9 mouse cellular contexts compared by ENCODE assay signal in genomic region chr14:87215099-87215498, GRCm38 (mm10).
A peak's percentile ranks its signal among the peaks of the same experiment; 100 is the strongest.
DNase-seq lines count a peak whose midpoint lies in the region; ATAC-seq and TF ChIP-seq lines count a peak whose summit lies in the region.
"Had no signal": no experiment of that assay in that cellular context is flagged by ENCODE, and none has a peak within 500 bp of the region (broad histone marks: within the 10 kb centered on the region; RNA-seq: fewer than 3 reads in every experiment).

No protein-coding gene starts in this region.

- peaks cover 0 to 15% of the 10 kb centered on the region in 2 experiments; a peak in 2 of 4 replicates for H3K4me1 ChIP-seq in CH12.LX (ENCODE audit: control insufficient read depth in 1 of 2, insufficient read depth in 2 of 2)
- no peaks in the 10 kb centered on the region for H3K4me1 ChIP-seq in liver, embryonic 13.5 days (replicated peaks)
- no peaks in the 10 kb centered on the region for H3K4me1 ChIP-seq in neural tube, embryonic 13.5 days (replicated peaks)
- H3K4me1 ChIP-seq: limb, embryonic 12.5 days had no signal

- no peaks in the 10 kb centered on the region for H3K9me3 ChIP-seq in CH12.LX (replicated peaks; ENCODE audit: low read length)
- H3K9me3 ChIP-seq in liver, embryonic 13.5 days (replicated peaks), result no peaks in the 10 kb centered on the region
- H3K9me3 ChIP-seq in neural tube, embryonic 13.5 days, result no peaks in the 10 kb centered on the region
- H3K9me3 ChIP-seq: limb, embryonic 12.5 days had no signal

- no peak for TF ChIP-seq POLR2A in CH12.LX (IDR thresholded peaks at IDR 0.05; ENCODE audit: low read depth, low read length)

- no peaks in the 10 kb centered on the region for H3K36me3 ChIP-seq in CH12.LX (replicated peaks in 1 of 2; ENCODE audit: control insufficient read depth in 1 of 2, insufficient read depth in 1 of 2, low read length in 1 of 2)
- H3K36me3 ChIP-seq in liver, embryonic 13.5 days, result no peaks in the 10 kb centered on the region
- no peaks in the 10 kb centered on the region for H3K36me3 ChIP-seq in neural tube, embryonic 13.5 days
- H3K36me3 ChIP-seq: limb, embryonic 12.5 days had no signal

- TF ChIP-seq RAD21 in CH12.LX (IDR thresholded peaks at IDR 0.05; ENCODE audit: low read depth, low read length), result peak; percentile 97

- TF ChIP-seq CTCF in CH12.LX (conservative IDR thresholded peaks at IDR 0.05 in 1 of 2, IDR thresholded peaks at IDR 0.05 in 1 of 2; ENCODE audit: low read depth in 2 of 2, low read length in 2 of 2), result peak; percentile 79 to 90

- ATAC-seq in activated CD4-positive, CD25-positive, alpha-beta regulatory T cell, adult 4 months, result peak; percentile 54
- ATAC-seq in liver, embryonic 13.5 days (ENCODE audit: low read depth), result no peak
- peak; percentile 63; the same call in 1 of the 2 replicates for ATAC-seq in neural tube, embryonic 13.5 days (ENCODE audit: low read depth)

- dilution Hi-C loops in CH12.LX (cut with MboI; ENCODE audit: extremely low pct_ligation_motif_present, extremely low pct_unique_long_range_greater_than_20kb, low sequenced_read_pairs), result no loop called here

- intact Hi-C loops in heart, postnatal 10 days (cut with DNase I), result no loop called here

- H3K4me2 ChIP-seq in CH12.LX (ENCODE audit: insufficient read depth, low read depth, poor library complexity, severe bottlenecking), result no peak overlapping the region
- no peak overlapping the region for H3K4me2 ChIP-seq in liver, embryonic 13.5 days
- no peak overlapping the region for H3K4me2 ChIP-seq in neural tube, embryonic 13.5 days
- H3K4me2 ChIP-seq: limb, embryonic 12.5 days had no signal

- DNase-seq in CH12.LX (ENCODE audit: extremely low read depth), result peak; percentile 83
- DNase-seq in embryo, embryonic 10 days (ENCODE audit: low spot score), result peak; percentile 83
- peak; percentile 59 to 60 for DNase-seq in heart, postnatal 10 days
- DNase-seq in kidney, postnatal 36 days, result peak; percentile 51 to 83
- DNase-seq in liver, embryonic 13.5 days, result peak; percentile 3
- peak; percentile 5 to 11 for DNase-seq in thymus, postnatal 36 days

- in situ Hi-C loops in CH12.LX (cut with MboI; ENCODE audit: low pct_ligation_motif_present, low pct_unique_long_range_greater_than_20kb, low sequenced_read_pairs), result no loop called here

- TF ChIP-seq EP300 in CH12.LX (IDR thresholded peaks at IDR 0.05; ENCODE audit: low read length), result no peak

- no peak overlapping the region for H3K27ac ChIP-seq in CH12.LX (ENCODE audit: insufficient read depth, low read depth)
- no peak overlapping the region for H3K27ac ChIP-seq in liver, embryonic 13.5 days
- H3K27ac ChIP-seq in neural tube, embryonic 13.5 days (replicated peaks), result no peak overlapping the region
- H3K27ac ChIP-seq: limb, embryonic 12.5 days had no signal

- WGBS in liver, embryonic 13.5 days (ENCODE audit: insufficient replicate concordance), result 20% methylated on average over 2 of the region's 2 CpGs
- WGBS in neural tube, embryonic 13.5 days, result 34% methylated on average over 2 of the region's 2 CpGs

- H3K27me3 ChIP-seq in CH12.LX (replicated peaks), result no peaks in the 10 kb centered on the region
- no peaks in the 10 kb centered on the region for H3K27me3 ChIP-seq in liver, embryonic 13.5 days
- no peaks in the 10 kb centered on the region for H3K27me3 ChIP-seq in neural tube, embryonic 13.5 days
- H3K27me3 ChIP-seq: limb, embryonic 12.5 days had no signal

- no peaks in the 10 kb centered on the region for H3K79me2 ChIP-seq in CH12.LX (replicated peaks; ENCODE audit: control insufficient read depth, extremely low read depth, insufficient read depth, poor library complexity, severe bottlenecking)

- no peak overlapping the region for H3K4me3 ChIP-seq in CH12.LX (replicated peaks in 1 of 3; ENCODE audit: low read depth in 2 of 3, low read length in 2 of 3, poor library complexity in 1 of 3)
- no peak overlapping the region for H3K4me3 ChIP-seq in liver, embryonic 13.5 days (replicated peaks)
- no peak overlapping the region for H3K4me3 ChIP-seq in neural tube, embryonic 13.5 days
- H3K4me3 ChIP-seq: limb, embryonic 12.5 days had no signal

- H3K9ac ChIP-seq in CH12.LX (ENCODE audit: insufficient read depth, low read depth), result no peak overlapping the region
- no peak overlapping the region for H3K9ac ChIP-seq in liver, embryonic 13.5 days
- no peak overlapping the region for H3K9ac ChIP-seq in neural tube, embryonic 13.5 days
- H3K9ac ChIP-seq: limb, embryonic 12.5 days had no signal

TF ChIP-seq in CH12.LX, 34 proteins besides CTCF, POLR2A, EP300 and RAD21:
- TF ChIP-seq ZNF384 (IDR thresholded peaks at IDR 0.05; ENCODE audit: low read depth, low read length) (no peak), CHD2 (IDR thresholded peaks at IDR 0.05; ENCODE audit: low read length) (no peak), SIN3A (IDR thresholded peaks at IDR 0.05; ENCODE audit: low read length) (no peak), UBTF (IDR thresholded peaks at IDR 0.05; ENCODE audit: low read depth, low read length) (no peak), ZKSCAN1 (IDR thresholded peaks at IDR 0.05; ENCODE audit: borderline replicate concordance, low read depth, low read length) (no peak), POLR2AphosphoS2 (IDR thresholded peaks at IDR 0.05; ENCODE audit: low read depth, low read length) (no peak), KAT2A (IDR thresholded peaks at IDR 0.05; ENCODE audit: insufficient replicate concordance, low read length) (0 out of 2 replicates have a peak, but pooled peaks have one; percentile 53), JUN (IDR thresholded peaks at IDR 0.05; ENCODE audit: insufficient read depth, low read depth, low read length) (no peak), GABPA (IDR thresholded peaks at IDR 0.05; ENCODE audit: insufficient replicate concordance, low read depth, low read length) (no peak), RCOR1 (conservative IDR thresholded peaks at IDR 0.05; ENCODE audit: low read depth, low read length) (no peak), ETS1 (conservative IDR thresholded peaks at IDR 0.05; ENCODE audit: low read depth, low read length) (peak; percentile 29; the same call in 1 of the 2 replicates), MAZ (IDR thresholded peaks at IDR 0.05; ENCODE audit: low read depth, low read length) (no peak), ELF1 (IDR thresholded peaks at IDR 0.05; ENCODE audit: low read depth, low read length) (no peak), BHLHE40 (IDR thresholded peaks at IDR 0.05; ENCODE audit: low read depth, low read length) (peak; percentile 53), JUND (conservative IDR thresholded peaks at IDR 0.05; ENCODE audit: low read depth, low read length) (no peak), TCF12 (IDR thresholded peaks at IDR 0.05; ENCODE audit: low read depth, low read length) (no peak), USF2 (conservative IDR thresholded peaks at IDR 0.05; ENCODE audit: low read depth, low read length) (no peak), TBP (conservative IDR thresholded peaks at IDR 0.05; ENCODE audit: low read depth, low read length) (no peak), CHD1 (IDR thresholded peaks at IDR 0.05; ENCODE audit: low read depth, low read length) (no peak), MEF2A (IDR thresholded peaks at IDR 0.05; ENCODE audit: borderline replicate concordance, low read depth, low read length) (peak; percentile 33; the same call in 1 of the 2 replicates), USF1 (IDR thresholded peaks at IDR 0.05; ENCODE audit: low read depth, low read length) (no peak), PAX5 (IDR thresholded peaks at IDR 0.05; ENCODE audit: low read length) (no peak), NELFE (IDR thresholded peaks at IDR 0.05; ENCODE audit: low read depth, low read length) (no peak), SMC3 (IDR thresholded peaks at IDR 0.05; ENCODE audit: low read depth, low read length) (peak; percentile 79), MYC (IDR thresholded peaks at IDR 0.05; ENCODE audit: low read depth, low read length) (no peak), IRF4 (IDR thresholded peaks at IDR 0.05; ENCODE audit: low read depth, low read length) (peak; percentile 61; the same call in 1 of the 2 replicates), MXI1 (IDR thresholded peaks at IDR 0.05; ENCODE audit: low read depth, low read length) (no peak), HCFC1 (IDR thresholded peaks at IDR 0.05; ENCODE audit: low read depth, low read length) (no peak), ZMIZ1 (IDR thresholded peaks at IDR 0.05; ENCODE audit: low read depth, low read length) (no peak), NRF1 (IDR thresholded peaks at IDR 0.05; ENCODE audit: low read depth, low read length) (no peak), E2F4 (IDR thresholded peaks at IDR 0.05; ENCODE audit: insufficient replicate concordance, low read depth, low read length) (no peak), MAX (IDR thresholded peaks at IDR 0.05; ENCODE audit: low read length) (no peak), MAFK (IDR thresholded peaks at IDR 0.05; ENCODE audit: insufficient replicate concordance, low read length) (no peak), ZC3H11A (IDR thresholded peaks at IDR 0.05; ENCODE audit: low read depth, low read length) (peak; percentile 56)

Comparison
In these comparisons a context has a peak if more than half of its experiments do, and no peak if none do; other contexts are left out.
1. DNase-seq: peak in every context shown above with its lines; median percentile 83 in CH12.LX; 83 in embryo, embryonic 10 days; 67 in kidney, postnatal 36 days; 60 in heart, postnatal 10 days; 8 in thymus, postnatal 36 days; 3 in liver, embryonic 13.5 days.